Mouse (Mus musculus) heart, embryonic 14.5 days (tissue): Measurements from ENCODE around the gene Dnaja3. TPM values are rescaled to one million over a fixed set of nuclear protein-coding genes. Genes with fewer than 3 reads are reported as not detected.
"Not testable (repeated sequence)": the region's sequence is repeated elsewhere in the genome, so short reads cannot be mapped to it uniquely, and the experiment has no call there.

Experiments
- ATAC-seq: fragments of 200-750 bp; cut with Nextera tagmentation; 2 replicates; pipeline ENCODE4 v1.8.0; 2017; ENCODE audit warnings: low read depth, moderate TSS enrichment; ENCODE audit not compliant: insufficient number of reproducible peaks, insufficient read depth, low FRiP score
- H3K27ac ChIP-seq, 2 experiments: fragments of 200-500 bp in 1 of 2; fragments of 300-500 bp in 1 of 2; sonication (generic) in 1 of 2; replicated peaks in 1 of 2; 2 replicates each; pipeline ENCODE4 v1.5.1; 2012 to 2014; ENCODE audit warnings: low read depth in 2 of 2, low read length in 2 of 2, control low read depth in 1 of 2, mild to moderate bottlenecking in 1 of 2, mixed read lengths in 1 of 2; ENCODE audit not compliant: control insufficient read depth in 1 of 2, insufficient read depth in 1 of 2
- H3K27me3 ChIP-seq: fragments of 300-500 bp; sonication (generic); 2 replicates; pipeline ENCODE4 v1.6.1; 2014; ENCODE audit warnings: mild to moderate bottlenecking, low read length, control low read depth; ENCODE audit not compliant: control insufficient read depth, insufficient read depth
- H3K36me3 ChIP-seq: fragments of 300-500 bp; sonication (generic); 2 replicates; pipeline ENCODE4 v1.6.1; 2014; ENCODE audit warnings: mild to moderate bottlenecking, control low read depth, low read length, mixed read lengths; ENCODE audit not compliant: control insufficient read depth, insufficient read depth
- H3K4me1 ChIP-seq, 2 experiments: fragments of 200-500 bp in 1 of 2; fragments of 300-500 bp in 1 of 2; sonication (generic) in 1 of 2; 2 replicates each; pipeline ENCODE4 v1.6.1; 2012 to 2014; ENCODE audit warnings: low read length in 2 of 2, control low read depth in 1 of 2, mixed read lengths in 1 of 2; ENCODE audit not compliant: control insufficient read depth in 2 of 2, insufficient read depth in 2 of 2
- H3K4me2 ChIP-seq: fragments of 300-500 bp; sonication (generic); 2 replicates; pipeline ENCODE4 v1.6.1; 2014; ENCODE audit warnings: mild to moderate bottlenecking, low read length
- H3K4me3 ChIP-seq, 2 experiments: fragments of 200-500 bp in 1 of 2; fragments of 300-500 bp in 1 of 2; sonication (generic) in 1 of 2; 2 replicates each; pipeline ENCODE4 v1.5.1; 2012 to 2014; ENCODE audit warnings: low read length in 2 of 2, mild to moderate bottlenecking in 2 of 2, control low read depth in 1 of 2, low read depth in 1 of 2, moderate library complexity in 1 of 2; ENCODE audit not compliant: control insufficient read depth in 1 of 2, insufficient read depth in 1 of 2
- H3K9ac ChIP-seq: fragments of 300-500 bp; sonication (generic); 2 replicates; pipeline ENCODE4 v1.6.1; 2014; ENCODE audit warnings: mild to moderate bottlenecking, low read length
- H3K9me3 ChIP-seq: fragments of 300-500 bp; sonication (generic); 2 replicates; pipeline ENCODE4 v1.6.1; 2016; ENCODE audit warnings: low read length, control low read depth; ENCODE audit not compliant: control insufficient read depth
- WGBS: fragments of 180-500 bp; shearing (Covaris S2); extraction: QIAGEN DNeasy Blood & Tissue Kit; methylation state at CpG from one replicate; pipeline ENCODE4 v1.1.7; 2014; 5-methylcytosine and 5-hydroxymethylcytosine counted together
- polyA plus RNA-seq: library from polyadenylated mRNA; unstranded; fragments of >200 nt; fragmentation: Nextera tagmentation; extraction: Ambion mirVana; gene quantifications from 2 replicates; pipeline ENCODE4 v1.2.1, GENCODE M21; 2014

Dnaja3 gene
- polyA plus RNA-seq, 1 experiment from 2014 or later: 70.3 TPM

GRCm38 (mm10) chr16:4739994-4740393 is 100.2 kb downstream of the Dnaja3 start:
- H3K4me3 ChIP-seq: no peak overlapping the region
- no peak overlapping the region for H3K27ac ChIP-seq
- ATAC-seq: no peak
- H3K4me1 ChIP-seq: no peaks in the 10 kb centered on the region
- 0 out of 2 replicates have a peak, but pooled peaks cover 3% of the 10 kb centered on the region for H3K36me3 ChIP-seq
- no peaks in the 10 kb centered on the region for H3K9me3 ChIP-seq
- no peak overlapping the region for H3K9ac ChIP-seq
- WGBS: 87% methylated on average over 2 of the region's 2 CpGs
- H3K4me2 ChIP-seq: no peak overlapping the region
- H3K27me3 ChIP-seq: no peaks in the 10 kb centered on the region

GRCm38 (mm10) chr16:4742186-4742585 is 102.4 kb downstream of the Dnaja3 start:
- no peaks in the 10 kb centered on the region for H3K4me1 ChIP-seq
- H3K4me3 ChIP-seq: no peak overlapping the region
- H3K9ac ChIP-seq: no peak overlapping the region
- WGBS: 100% methylated on average over 1 of the region's 1 CpGs
- H3K27me3 ChIP-seq: no peaks in the 10 kb centered on the region
- H3K9me3 ChIP-seq: no peaks in the 10 kb centered on the region
- ATAC-seq: no peak
- H3K27ac ChIP-seq: no peak overlapping the region
- H3K36me3 ChIP-seq: no peaks in the 10 kb centered on the region
- H3K4me2 ChIP-seq: no peak overlapping the region

- no peak overlapping the region for H3K4me2 ChIP-seq
- no peak overlapping the region for H3K4me3 ChIP-seq
- no peak overlapping the region for H3K9ac ChIP-seq
- no peak for ATAC-seq
- H3K27me3 ChIP-seq: no peaks in the 10 kb centered on the region
- WGBS: 93% methylated on average over 3 of the region's 3 CpGs
- H3K4me1 ChIP-seq: peaks cover 0 to 11% of the 10 kb centered on the region in 2 experiments; a peak in 2 of 4 replicates
- no peaks in the 10 kb centered on the region for H3K9me3 ChIP-seq
- no peak overlapping the region for H3K27ac ChIP-seq
- 0 out of 2 replicates have a peak, but pooled peaks cover 3% of the 10 kb centered on the region for H3K36me3 ChIP-seq
These were observed 112.4 kb downstream of the Dnaja3 start for GRCm38 (mm10) chr16:4752155-4752554.

GRCm38 (mm10) chr16:4754045-4754444 is 114.3 kb downstream of the Dnaja3 start:
- Histone ChIP-seq H3K36me3 (0 out of 2 replicates have a peak, but pooled peaks cover 3% of the 10 kb centered on the region), H3K4me2 (no peak overlapping the region), H3K27me3 (no peaks in the 10 kb centered on the region), H3K4me1 (peaks cover 0 to 19% of the 10 kb centered on the region in 2 experiments; a peak in 2 of 4 replicates), H3K27ac (no peak overlapping the region), H3K9ac (no peak overlapping the region), H3K4me3 (no peak overlapping the region), H3K9me3 (no peaks in the 10 kb centered on the region)
- no peak for ATAC-seq
- 83% methylated on average over 3 of the region's 3 CpGs for WGBS

GRCm38 (mm10) chr16:4756660-4757335 is 117.0 kb downstream of the Dnaja3 start:
- 3% methylated on average over 32 of the region's 42 CpGs for WGBS
- H3K27me3 ChIP-seq, H3K9me3 ChIP-seq, H3K36me3 ChIP-seq: not testable (repeated sequence)
- Histone ChIP-seq H3K4me2 (peak overlapping the region; percentile 58), H3K4me3 (peak overlapping the region; percentile 47 to 49; a peak in 3 of 4 replicates), H3K27ac (peak overlapping the region; percentile 76 to 79), H3K9ac (peak overlapping the region; percentile 68), H3K4me1 (peaks cover 0 to 28% of the 10 kb centered on the region in 2 experiments; a peak in 2 of 4 replicates)
- peak; percentile 74 for ATAC-seq

Other genes with a start within 250 kb of the Dnaja3 start
- gene Adcy9, start 219.5 kb upstream of the Dnaja3 start, polyA plus RNA-seq: 1.5 and 1.8 TPM in 2 replicates
- gene Srl, start 98.2 kb upstream of the Dnaja3 start, polyA plus RNA-seq: 259 and 288 TPM in 2 replicates
- 2.5 and 4.1 TPM in 2 replicates for gene Tfap4, start 80.1 kb upstream of the Dnaja3 start, polyA plus RNA-seq
- 17.8 and 21.4 TPM in 2 replicates for gene Glis2, start 45.3 kb upstream of the Dnaja3 start, polyA plus RNA-seq
- 157 and 165 TPM in 2 replicates for gene Pam16, start 15.0 kb upstream of the Dnaja3 start, polyA plus RNA-seq
- 11.9 and 12.8 TPM in 2 replicates for gene Vasn, start within 50 bp of the Dnaja3 start, polyA plus RNA-seq
- gene Coro7, start 39.8 kb downstream of the Dnaja3 start, polyA plus RNA-seq: 11.9 TPM in 2 replicates
- 28.4 and 36.1 TPM in 2 replicates for gene Nmral1, start 79.4 kb downstream of the Dnaja3 start, polyA plus RNA-seq
- 87.1 and 103 TPM in 2 replicates for gene Hmox2, start 86.4 kb downstream of the Dnaja3 start, polyA plus RNA-seq
- 121 and 135 TPM in 2 replicates for gene Cdip1, start 150.3 kb downstream of the Dnaja3 start, polyA plus RNA-seq
- gene 4930562C15Rik, start 195.4 kb downstream of the Dnaja3 start, polyA plus RNA-seq: 0.28 and 0.58 TPM in 2 replicates
- 24.2 and 25.3 TPM in 2 replicates for gene Ubald1, start 240.3 kb downstream of the Dnaja3 start, polyA plus RNA-seq
- 115 and 120 TPM in 2 replicates for gene Mgrn1, start 246.3 kb downstream of the Dnaja3 start, polyA plus RNA-seq